Mouse (Mus musculus) heart, postnatal 0 days (tissue): Measurements from ENCODE around the gene Nfatc3. TPM values are rescaled to one million over a fixed set of nuclear protein-coding genes. Genes with fewer than 3 reads are reported as not detected.

Experiments
- ATAC-seq: fragments of 200-750 bp; cut with Nextera tagmentation; 2 replicates; pipeline ENCODE4 v1.8.0; 2017; ENCODE audit warnings: low read depth, moderate number of reproducible peaks, moderate library complexity; ENCODE audit not compliant: insufficient read depth
- DNase-seq: peaks from one replicate; pipeline ENCODE4 v3.0.0-alpha.2; 2016; ENCODE audit warnings: low spot score
- H3K27ac ChIP-seq: fragments of 300-500 bp; sonication (generic); 2 replicates; pipeline ENCODE4 v1.5.1; 2014; ENCODE audit warnings: low read depth, mild to moderate bottlenecking
- H3K27me3 ChIP-seq: fragments of 300-500 bp; sonication (generic); 2 replicates; pipeline ENCODE4 v1.6.1; 2014; ENCODE audit warnings: low read length, mixed read lengths; ENCODE audit not compliant: control insufficient read depth, insufficient read depth
- H3K36me3 ChIP-seq: fragments of 300-500 bp; sonication (generic); replicated peaks from 2 replicates; pipeline ENCODE4 v1.6.1; 2014; ENCODE audit warnings: low read length, mixed read lengths; ENCODE audit not compliant: control insufficient read depth, insufficient read depth
- H3K4me1 ChIP-seq: fragments of 300-500 bp; sonication (generic); 2 replicates; pipeline ENCODE4 v1.6.1; 2014; ENCODE audit warnings: antibody characterized with exemption; ENCODE audit not compliant: control insufficient read depth, insufficient read depth
- H3K4me2 ChIP-seq: fragments of 300-500 bp; sonication (generic); 2 replicates; pipeline ENCODE4 v1.6.1; 2014; ENCODE audit warnings: low read depth, mild to moderate bottlenecking, low read length, moderate library complexity
- H3K4me3 ChIP-seq: fragments of 300-500 bp; sonication (generic); 2 replicates; pipeline ENCODE4 v1.5.1; 2014; ENCODE audit warnings: low read depth, low read length
- H3K9ac ChIP-seq: fragments of 300-500 bp; sonication (generic); replicated peaks from 2 replicates; pipeline ENCODE4 v1.6.1; 2014; ENCODE audit warnings: low read depth, low read length, mixed read lengths
- H3K9me3 ChIP-seq: fragments of 300-500 bp; sonication (generic); replicated peaks from 2 replicates; pipeline ENCODE4 v1.6.1; 2016; ENCODE audit warnings: low read length; ENCODE audit not compliant: control insufficient read depth
- CTCF ChIP-seq: IDR thresholded peaks from 2 replicates; pipeline ENCODE4 v1.5.1; 2016; ENCODE audit warnings: antibody characterized with exemption, control low read depth, low read depth
- EP300 ChIP-seq: IDR thresholded peaks from 2 replicates; pipeline ENCODE4 v1.6.1; 2016; ENCODE audit warnings: antibody characterized with exemption, low read depth
- WGBS: fragments of 180-500 bp; shearing (Covaris S2); extraction: QIAGEN DNeasy Blood & Tissue Kit; methylation state at CpG from one replicate; pipeline ENCODE4 v1.1.7; 2014; 5-methylcytosine and 5-hydroxymethylcytosine counted together
- polyA plus RNA-seq: library from polyadenylated mRNA; unstranded; fragments of >200 nt; fragmentation: Nextera tagmentation; extraction: Ambion mirVana; gene quantifications from 2 replicates; pipeline ENCODE4 v1.2.1, GENCODE M21; 2015
- total RNA-seq: library from RNA; depleted of rRNA; stranded (reverse); fragments of >200 nt; gene quantifications from 2 replicates; pipeline ENCODE4 v1.2.3, GENCODE M21; 2014; ENCODE audit warnings: low replicate concordance

The Nfatc3 gene
- total and polyA plus RNA-seq, 2 experiments from 2014 or later = 2.0 to 26.6 TPM

DNA sequence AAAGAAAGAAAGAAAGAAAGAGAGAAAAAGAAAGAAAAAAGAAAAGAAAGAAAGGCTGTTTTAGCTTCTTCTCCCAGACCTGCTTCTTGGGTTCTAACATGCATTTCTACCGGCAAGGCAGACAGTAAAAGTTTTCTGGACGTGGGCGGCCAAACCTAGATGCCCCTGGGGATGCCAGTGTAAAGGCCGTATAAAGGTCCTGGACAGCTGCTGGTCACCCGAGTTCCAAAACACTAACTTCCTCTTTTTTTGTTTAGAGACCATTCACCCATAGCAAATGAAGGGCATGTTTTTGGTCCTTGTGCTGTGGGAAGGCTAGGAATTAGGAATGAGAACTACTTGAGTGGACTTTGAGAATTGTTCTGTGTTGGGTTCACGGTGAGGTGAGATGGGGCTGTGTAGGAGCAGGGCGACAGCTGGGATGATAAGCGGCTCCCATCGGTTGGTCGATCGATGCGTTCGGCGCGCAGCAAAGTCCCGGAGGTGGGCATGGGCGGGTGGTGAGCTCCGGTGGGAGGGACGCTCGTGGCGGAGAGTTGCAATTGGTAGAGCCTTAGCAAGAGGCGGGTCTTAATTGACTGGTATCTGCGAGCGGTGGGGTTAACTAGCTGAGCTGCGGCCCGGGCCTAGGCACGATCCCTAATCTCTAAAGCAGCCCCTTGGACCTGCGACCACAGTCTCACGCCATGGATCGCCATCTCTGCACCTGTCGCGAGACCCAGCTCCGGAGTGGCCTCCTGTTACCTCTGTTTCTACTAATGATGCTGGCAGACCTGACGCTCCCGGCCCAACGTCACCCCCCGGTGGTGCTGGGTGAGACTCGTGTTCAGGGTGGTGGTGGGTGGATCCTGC lies 91.4 kb downstream of the Nfatc3 start, which contains the start of gene Pla2g15:
TSS of gene Pla2g15 (plus strand) at position 599 of the 852 bp plus-strand sequence.
- under 1% methylated on average over 38 of the region's 38 CpGs for WGBS
- peak; percentile 93 for ATAC-seq

GRCm38 (mm10) chr8:106150653-106151000 lies 92.0 kb downstream of the Nfatc3 start:
- Histone ChIP-seq H3K27me3 (no peaks in the 10 kb centered on the region), H3K4me3 (peak overlapping the region; percentile 84), H3K9me3 (no peaks in the 10 kb centered on the region), H3K4me2 (peak overlapping the region; percentile 88), H3K36me3 (peaks cover 3% of the 10 kb centered on the region; the same call in 1 of the 2 replicates), H3K4me1 (peaks cover 8% of the 10 kb centered on the region), H3K27ac (no peak overlapping the region), H3K9ac (peak overlapping the region; percentile 72)
- DNase-seq (no peak), ATAC-seq (no peak)
- TF ChIP-seq EP300 = no peak
- TF ChIP-seq CTCF = no peak
- WGBS = 23% methylated on average over 8 of the region's 8 CpGs

More for the DNA sequence above, 91.4 kb downstream of the Nfatc3 start, which contains the start of gene Pla2g15:
- Histone ChIP-seq H3K9me3 (no peaks in the 10 kb centered on the region), H3K4me2 (peak within 1 kb of the TSS; percentile 88), H3K36me3 (no peaks in the 10 kb centered on the region), H3K9ac (peak within 1 kb of the TSS; percentile 72), H3K27ac (peak within 1 kb of the TSS; percentile 15), H3K4me3 (peak within 1 kb of the TSS; percentile 84), H3K4me1 (peaks cover 8% of the 10 kb centered on the region), H3K27me3 (no peaks in the 10 kb centered on the region)
- DNase-seq = peak; percentile 91
- TF ChIP-seq CTCF (no peak), EP300 (no peak)

GRCm38 (mm10) chr8:106151041-106151440 lies 92.4 kb downstream of the Nfatc3 start:
- Histone ChIP-seq H3K9ac (peak overlapping the region; percentile 72), H3K27me3 (no peaks in the 10 kb centered on the region), H3K27ac (no peak overlapping the region), H3K4me1 (peaks cover 8% of the 10 kb centered on the region), H3K4me2 (peak overlapping the region; percentile 88), H3K4me3 (peak overlapping the region; percentile 84), H3K9me3 (no peaks in the 10 kb centered on the region), H3K36me3 (peaks cover 4% of the 10 kb centered on the region)
- DNase-seq (no peak), ATAC-seq (no peak)
- no peak for TF ChIP-seq CTCF
- no peak for TF ChIP-seq EP300
- 78% methylated on average over 9 of the region's 9 CpGs for WGBS

GRCm38 (mm10) chr8:106152876-106153275 lies 94.2 kb downstream of the Nfatc3 start:
- no peak overlapping the region for H3K4me3 ChIP-seq
- TF ChIP-seq EP300 = no peak
- no peak for TF ChIP-seq CTCF
- no peaks in the 10 kb centered on the region for H3K27me3 ChIP-seq
- no peaks in the 10 kb centered on the region for H3K9me3 ChIP-seq
- peaks cover 8% of the 10 kb centered on the region for H3K4me1 ChIP-seq
- 30% methylated on average over 4 of the region's 4 CpGs for WGBS
- DNase-seq (no peak), ATAC-seq (no peak)
- no peak overlapping the region for H3K9ac ChIP-seq
- no peak overlapping the region for H3K27ac ChIP-seq
- peaks cover 4% of the 10 kb centered on the region for H3K36me3 ChIP-seq
- H3K4me2 ChIP-seq = no peak overlapping the region

DNA sequence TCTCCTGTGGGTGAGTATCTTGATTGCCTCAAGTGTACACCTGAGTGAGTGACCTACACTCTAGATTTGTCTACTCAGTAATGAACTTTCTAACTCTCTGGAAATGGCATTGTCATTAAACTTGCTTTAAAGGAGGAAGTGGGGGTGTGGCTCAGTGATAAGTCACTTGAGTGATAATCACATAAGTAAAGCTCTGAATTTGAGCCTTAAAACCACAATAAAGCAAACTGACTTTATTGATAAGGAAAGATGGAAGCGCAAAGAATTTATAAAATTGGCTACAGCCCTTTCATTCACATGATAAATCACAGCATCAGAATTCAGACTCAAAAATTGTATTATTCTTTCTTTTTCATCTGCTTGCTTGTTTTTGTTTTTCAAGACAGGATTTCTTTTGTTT lies 98.8 kb downstream of the Nfatc3 start:
- H3K4me2 ChIP-seq = no peak overlapping the region
- TF ChIP-seq CTCF (no peak), EP300 (no peak)
- no peak overlapping the region for H3K9ac ChIP-seq
- no peaks in the 10 kb centered on the region for H3K27me3 ChIP-seq
- no peaks in the 10 kb centered on the region for H3K9me3 ChIP-seq
- no peak overlapping the region for H3K4me3 ChIP-seq
- H3K27ac ChIP-seq = no peak overlapping the region
- H3K4me1 ChIP-seq = no peaks in the 10 kb centered on the region
- WGBS = 88% methylated on average over 1 of the region's 1 CpGs
- H3K36me3 ChIP-seq = peaks cover 21% of the 10 kb centered on the region
- ATAC-seq (no peak), DNase-seq (no peak)
